Mouse (Mus musculus): ENCODE data around the gene Ear6.

Gene Ear6

GRCm38 (mm10) chr14:51895071-51895470 is 41.6 kb downstream of the Ear6 start:
- DNase-seq = no peak

- DNase-seq = no peak
Measured at GRCm38 (mm10) chr14:51896019-51896418, 42.5 kb downstream of the Ear6 start.

- DNase-seq = no peak
Measured at GRCm38 (mm10) chr14:51896539-51897170, 43.2 kb downstream of the Ear6 start.

GRCm38 (mm10) chr14:51899351-51899750 is 45.9 kb downstream of the Ear6 start:
- no peak for DNase-seq

- peak; percentile 72 to 79 for DNase-seq
Measured at GRCm38 (mm10) chr14:51902806-51903710, 49.6 kb downstream of the Ear6 start.

GRCm38 (mm10) chr14:51903782-51904181 is 50.3 kb downstream of the Ear6 start:
- no peak for DNase-seq
